Mouse (Mus musculus): ENCODE results near the gene Foxa1. TPM values are rescaled to one million over a fixed set of nuclear protein-coding genes. Genes with fewer than 3 reads are reported as not detected.

The Foxa1 gene
- polyA plus RNA-seq (2012; rRNA removed), result 0.67 and 0.98 TPM in 2 replicates

DNA sequence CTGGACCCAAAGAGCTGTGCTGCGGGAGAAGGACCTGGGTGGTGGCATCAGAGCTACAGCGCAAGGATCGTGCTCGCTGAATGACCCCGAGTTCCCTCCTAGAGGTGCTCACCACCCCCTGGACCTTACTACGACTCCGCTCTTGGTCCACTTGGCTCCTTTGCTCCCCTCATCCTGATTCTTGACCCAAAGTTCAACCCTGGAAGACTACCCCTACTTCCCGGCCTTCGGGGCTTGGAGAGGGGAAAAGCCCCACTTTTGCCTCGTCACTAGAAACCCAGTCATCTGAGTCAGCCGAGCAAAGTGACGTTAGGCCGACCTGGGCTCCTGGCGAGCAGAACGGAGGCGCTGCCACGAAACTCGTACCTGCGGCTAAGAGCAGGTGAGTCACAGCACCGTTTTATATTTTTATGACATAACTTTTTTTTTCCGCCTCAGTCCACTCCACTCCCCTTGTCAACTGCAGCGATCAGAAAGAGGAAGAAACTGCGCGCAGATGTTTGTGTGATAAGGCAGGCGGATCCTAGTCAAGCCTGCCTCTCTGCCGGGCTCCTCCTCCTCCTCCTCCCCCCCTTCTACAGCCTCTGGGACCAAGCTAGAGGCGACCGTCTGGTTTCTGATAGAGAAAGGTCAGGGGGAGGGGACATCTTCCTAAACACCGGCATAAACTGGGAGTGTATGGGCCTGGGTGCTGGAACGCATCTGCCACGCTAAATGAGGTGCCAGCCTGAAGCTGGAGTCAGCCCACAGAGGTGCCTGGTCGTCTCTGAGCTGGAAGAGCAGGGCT lies at the start of gene Foxa1:
Foxa1 (minus strand) TSS at position 502 of the 787 bp plus-strand sequence.
- DNase-seq, result no peak
- peaks cover 28% of the 10 kb centered on the region for H3K27me3 ChIP-seq (replicated peaks; ENCODE audit: control insufficient read depth, insufficient read depth, low read length)
- no peaks in the 10 kb centered on the region for H3K36me3 ChIP-seq (ENCODE audit: control insufficient read depth, insufficient read depth, low read length)
- no peaks in the 10 kb centered on the region for H3K4me1 ChIP-seq (ENCODE audit: control insufficient read depth, insufficient read depth, low read length)
- TF ChIP-seq POLR2A (IDR thresholded peaks at IDR 0.05; ENCODE audit: low read depth, low read length), result no peak
- TF ChIP-seq CTCF (conservative IDR thresholded peaks at IDR 0.05; ENCODE audit: insufficient read depth, insufficient read length, low read depth, low read length), result no peak
- H3K4me3 ChIP-seq (ENCODE audit: insufficient read depth, low read depth, low read length), result peak within 1 kb of the TSS; percentile 38; the same call in 1 of the 2 replicates
- no peak within 1 kb of the TSS for H3K27ac ChIP-seq (ENCODE audit: insufficient read depth, low read depth, low read length)
- 4% methylated on average over 32 of the region's 32 CpGs for WGBS

DNA sequence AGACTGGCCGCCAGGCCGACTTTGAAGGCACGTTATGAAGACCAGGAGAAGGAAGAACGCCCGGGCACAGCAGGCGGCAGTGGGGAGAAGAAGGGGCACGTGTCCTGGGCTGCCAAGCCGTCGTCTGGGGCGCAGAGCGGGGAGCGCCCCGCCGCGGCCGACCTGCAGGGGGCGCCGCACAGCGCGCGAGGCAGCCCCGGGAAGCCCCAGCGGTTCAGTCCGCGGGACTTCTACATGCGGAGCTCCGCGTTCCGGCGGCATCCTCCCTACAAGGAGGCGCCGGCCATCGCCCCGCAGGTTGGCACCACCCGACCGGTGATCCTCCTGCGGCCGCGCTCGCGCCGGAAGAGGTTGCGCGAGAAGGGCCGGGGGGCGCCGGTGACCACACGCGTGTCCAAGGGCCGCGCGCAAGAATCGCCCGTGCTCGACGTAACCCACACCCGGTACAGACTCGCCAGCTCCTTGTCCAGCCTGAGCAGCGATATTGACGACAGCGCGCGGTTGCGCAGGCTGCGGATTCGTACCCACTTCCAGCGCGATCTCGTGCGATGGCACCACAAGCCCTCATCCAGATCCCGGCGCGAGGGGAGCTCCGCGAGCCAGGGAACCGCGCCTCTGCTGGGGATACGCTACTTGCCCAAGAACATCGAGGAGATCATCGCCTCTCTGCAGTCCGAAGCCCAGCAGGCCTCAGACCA lies 29.4 kb upstream of the Foxa1 start:
- no peak overlapping the region for H3K4me3 ChIP-seq (ENCODE audit: insufficient read depth, low read depth, low read length)

DNA sequence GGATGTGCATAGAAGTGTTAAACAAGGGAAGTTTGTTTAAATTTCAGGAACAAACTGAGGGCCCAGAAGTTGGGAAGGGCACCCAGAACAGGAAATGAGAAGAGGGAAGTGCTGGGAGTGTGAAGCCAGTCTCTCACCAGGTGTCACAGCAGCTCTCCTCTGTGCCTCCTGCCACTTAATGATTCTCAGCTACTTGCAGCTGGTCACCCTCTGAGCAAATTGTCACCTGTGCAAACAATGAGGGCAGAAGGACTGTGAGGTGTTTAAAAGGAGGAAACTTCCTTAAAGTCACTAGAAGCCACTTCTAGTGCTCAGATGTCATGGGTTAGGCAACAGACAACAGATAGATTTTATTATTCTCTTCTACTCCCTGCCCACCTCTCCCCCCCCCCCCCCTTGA lies 25.7 kb upstream of the Foxa1 start:
- Histone ChIP-seq H3K4me3 (ENCODE audit: insufficient read depth, low read depth, low read length) (no peak overlapping the region), H3K27me3 (replicated peaks; ENCODE audit: control insufficient read depth, insufficient read depth, low read length) (peaks cover 3% of the 10 kb centered on the region), H3K27ac (ENCODE audit: insufficient read depth, low read depth, low read length) (no peak overlapping the region), H3K36me3 (ENCODE audit: control insufficient read depth, insufficient read depth, low read length) (no peaks in the 10 kb centered on the region), H3K4me1 (ENCODE audit: control insufficient read depth, insufficient read depth, low read length) (no peaks in the 10 kb centered on the region)
- DNase-seq, result no peak
- no peak for TF ChIP-seq CTCF (conservative IDR thresholded peaks at IDR 0.05; ENCODE audit: insufficient read depth, insufficient read length, low read depth, low read length)
- no peak for TF ChIP-seq POLR2A (IDR thresholded peaks at IDR 0.05; ENCODE audit: low read depth, low read length)

More for the DNA sequence above, 29.4 kb upstream of the Foxa1 start:
- no peaks in the 10 kb centered on the region for H3K4me1 ChIP-seq (ENCODE audit: control insufficient read depth, insufficient read depth, low read length)
- no peaks in the 10 kb centered on the region for H3K36me3 ChIP-seq (ENCODE audit: control insufficient read depth, insufficient read depth, low read length)
- H3K27ac ChIP-seq (ENCODE audit: insufficient read depth, low read depth, low read length), result no peak overlapping the region
- TF ChIP-seq POLR2A (IDR thresholded peaks at IDR 0.05; ENCODE audit: low read depth, low read length) (no peak), CTCF (conservative IDR thresholded peaks at IDR 0.05; ENCODE audit: insufficient read depth, insufficient read length, low read depth, low read length) (peak; percentile 32; the same call in 1 of the 2 replicates)
- H3K27me3 ChIP-seq (replicated peaks; ENCODE audit: control insufficient read depth, insufficient read depth, low read length), result peaks cover 3% of the 10 kb centered on the region
- WGBS, result 4% methylated on average over 79 of the region's 81 CpGs
- DNase-seq, result no peak

DNA sequence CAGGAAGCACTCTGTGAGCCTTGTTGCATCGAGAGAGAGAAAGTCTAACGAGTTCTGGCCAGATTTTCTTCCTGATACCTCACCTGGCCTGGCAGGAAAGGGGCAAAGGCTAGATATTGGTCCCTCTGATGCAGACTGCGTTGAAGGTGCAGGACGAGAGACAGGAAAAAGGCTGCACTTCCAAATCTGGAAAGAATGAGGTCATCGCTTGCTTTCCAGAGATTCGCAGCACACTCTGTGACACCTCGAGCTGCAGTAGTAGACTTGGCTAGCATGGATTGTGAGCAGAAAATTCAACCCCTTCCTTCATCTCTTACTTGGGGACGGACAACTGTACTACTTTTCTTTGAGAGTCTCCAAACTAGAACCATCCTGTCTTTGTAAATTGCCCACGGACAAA lies 25.1 kb upstream of the Foxa1 start:
- H3K4me1 ChIP-seq (ENCODE audit: control insufficient read depth, insufficient read depth, low read length), result no peaks in the 10 kb centered on the region
- 35% methylated on average over 9 of the region's 9 CpGs for WGBS
- peaks cover 3% of the 10 kb centered on the region for H3K27me3 ChIP-seq (replicated peaks; ENCODE audit: control insufficient read depth, insufficient read depth, low read length)
- H3K4me3 ChIP-seq (ENCODE audit: insufficient read depth, low read depth, low read length), result no peak overlapping the region
- no peak overlapping the region for H3K27ac ChIP-seq (ENCODE audit: insufficient read depth, low read depth, low read length)
- DNase-seq, result no peak
- TF ChIP-seq POLR2A (IDR thresholded peaks at IDR 0.05; ENCODE audit: low read depth, low read length) (no peak), CTCF (conservative IDR thresholded peaks at IDR 0.05; ENCODE audit: insufficient read depth, insufficient read length, low read depth, low read length) (no peak)
- no peaks in the 10 kb centered on the region for H3K36me3 ChIP-seq (ENCODE audit: control insufficient read depth, insufficient read depth, low read length)

DNA sequence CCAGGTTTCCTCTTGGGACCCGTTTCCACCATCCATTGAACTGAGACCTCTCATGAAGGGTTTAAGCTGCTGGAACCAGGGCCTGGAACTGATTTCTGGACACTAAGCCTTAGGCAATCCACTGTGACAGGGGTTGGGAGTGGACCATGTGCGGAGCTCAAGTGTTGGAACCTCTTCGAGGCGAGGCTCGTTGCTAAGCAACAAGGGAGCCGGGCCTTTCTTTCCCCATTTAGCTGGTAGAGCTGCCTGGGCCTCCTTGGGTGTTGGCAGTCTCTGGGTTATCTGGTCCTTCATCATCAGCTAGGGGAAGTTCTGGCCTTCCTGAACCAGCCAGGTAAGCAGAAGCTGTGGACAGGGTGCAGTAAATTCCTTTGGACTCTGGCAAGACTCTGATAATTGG lies 17.2 kb upstream of the Foxa1 start, which contains the start of gene Ttc6:
Ttc6 (plus strand) TSS at position 205 of the 400 bp plus-strand sequence.
- TF ChIP-seq CTCF (conservative IDR thresholded peaks at IDR 0.05; ENCODE audit: insufficient read depth, insufficient read length, low read depth, low read length) (no peak), POLR2A (IDR thresholded peaks at IDR 0.05; ENCODE audit: low read depth, low read length) (no peak)
- H3K27ac ChIP-seq (ENCODE audit: insufficient read depth, low read depth, low read length), result no peak within 1 kb of the TSS
- no peaks in the 10 kb centered on the region for H3K36me3 ChIP-seq (ENCODE audit: control insufficient read depth, insufficient read depth, low read length)
- no peaks in the 10 kb centered on the region for H3K4me1 ChIP-seq (ENCODE audit: control insufficient read depth, insufficient read depth, low read length)
- no peak within 1 kb of the TSS for H3K4me3 ChIP-seq (ENCODE audit: insufficient read depth, low read depth, low read length)
- WGBS, result 63% methylated on average over 6 of the region's 6 CpGs
- no peaks in the 10 kb centered on the region for H3K27me3 ChIP-seq (replicated peaks; ENCODE audit: control insufficient read depth, insufficient read depth, low read length)
- no peak for DNase-seq

DNA sequence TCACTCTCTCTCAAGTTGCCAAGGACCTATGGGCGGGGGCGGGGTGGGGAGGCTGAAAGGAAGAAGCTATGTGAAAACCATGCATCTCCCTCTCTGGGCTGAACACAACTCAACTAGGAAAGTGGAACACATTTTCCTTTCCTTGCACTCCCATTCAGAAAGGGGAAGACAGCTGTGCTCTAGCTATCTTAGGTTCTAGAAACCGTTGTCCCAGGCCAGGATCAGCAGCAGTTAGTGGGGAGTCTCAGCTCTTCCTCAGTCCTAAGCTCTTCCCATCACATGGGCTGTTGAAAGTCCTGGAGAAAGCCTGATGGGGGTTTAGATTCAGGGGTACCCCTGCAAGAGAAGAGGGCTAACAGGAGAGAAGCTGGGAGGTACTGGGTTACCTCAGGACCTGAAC lies 7.4 kb upstream of the Foxa1 start:
- no peak overlapping the region for H3K27ac ChIP-seq (ENCODE audit: insufficient read depth, low read depth, low read length)
- no peak for DNase-seq
- 30% methylated on average over 3 of the region's 3 CpGs for WGBS
- H3K27me3 ChIP-seq (replicated peaks; ENCODE audit: control insufficient read depth, insufficient read depth, low read length), result 0 out of 2 replicates have a peak, but pooled peaks cover 2% of the 10 kb centered on the region
- no peaks in the 10 kb centered on the region for H3K4me1 ChIP-seq (ENCODE audit: control insufficient read depth, insufficient read depth, low read length)
- H3K36me3 ChIP-seq (ENCODE audit: control insufficient read depth, insufficient read depth, low read length), result no peaks in the 10 kb centered on the region
- H3K4me3 ChIP-seq (ENCODE audit: insufficient read depth, low read depth, low read length), result no peak overlapping the region
- TF ChIP-seq CTCF (conservative IDR thresholded peaks at IDR 0.05; ENCODE audit: insufficient read depth, insufficient read length, low read depth, low read length), result no peak
- no peak for TF ChIP-seq POLR2A (IDR thresholded peaks at IDR 0.05; ENCODE audit: low read depth, low read length)

DNA sequence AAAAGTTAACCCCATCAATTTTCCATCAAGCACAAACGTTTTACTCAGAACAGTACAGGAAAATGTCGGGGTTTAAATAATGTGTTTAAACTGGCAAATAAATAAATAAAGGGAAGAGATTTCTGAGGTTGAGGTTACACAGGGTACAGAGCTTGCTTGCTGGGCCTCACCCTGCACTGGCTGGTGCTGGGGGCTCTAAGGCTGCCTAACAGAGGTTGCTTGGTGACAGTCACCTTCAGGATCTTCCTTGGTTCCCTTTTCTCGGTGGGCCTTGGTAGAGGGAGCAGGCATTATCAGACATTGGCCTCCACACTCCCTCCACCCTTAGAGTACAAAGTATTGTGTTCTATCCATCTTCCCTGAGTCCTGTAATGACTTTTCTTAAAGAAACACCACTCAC lies 5.6 kb upstream of the Foxa1 start:
- no peaks in the 10 kb centered on the region for H3K36me3 ChIP-seq (ENCODE audit: control insufficient read depth, insufficient read depth, low read length)
- H3K4me3 ChIP-seq (ENCODE audit: insufficient read depth, low read depth, low read length), result no peak overlapping the region
- WGBS, result 10% methylated on average over 3 of the region's 3 CpGs
- TF ChIP-seq CTCF (conservative IDR thresholded peaks at IDR 0.05; ENCODE audit: insufficient read depth, insufficient read length, low read depth, low read length) (no peak), POLR2A (IDR thresholded peaks at IDR 0.05; ENCODE audit: low read depth, low read length) (no peak)
- no peaks in the 10 kb centered on the region for H3K4me1 ChIP-seq (ENCODE audit: control insufficient read depth, insufficient read depth, low read length)
- no peak overlapping the region for H3K27ac ChIP-seq (ENCODE audit: insufficient read depth, low read depth, low read length)
- peaks cover 4% of the 10 kb centered on the region; the same call in 1 of the 2 replicates for H3K27me3 ChIP-seq (replicated peaks; ENCODE audit: control insufficient read depth, insufficient read depth, low read length)
- DNase-seq, result no peak

Data from kidney, adult 2 months (tissue).